In the genomic region with DNA sequence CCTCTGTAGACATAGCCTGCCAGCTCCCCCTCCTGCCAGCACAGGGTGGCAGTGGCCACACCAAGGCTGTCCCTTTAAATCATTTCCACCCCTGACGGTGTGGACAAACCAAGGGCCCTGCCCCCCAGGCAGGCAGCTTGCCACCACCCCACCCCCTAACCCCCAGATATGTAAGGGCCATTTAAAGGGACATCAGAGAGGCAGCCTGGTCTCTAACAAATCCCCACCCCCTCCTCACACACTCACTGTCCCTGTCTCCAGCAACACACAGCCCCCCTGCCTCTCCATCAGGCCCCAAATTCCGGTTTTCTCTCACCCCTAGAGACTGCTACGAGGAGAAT, we compare ENCODE assay signal across 8 mouse cellular contexts. TPM values are rescaled to one million over a fixed set of nuclear protein-coding genes. Genes with fewer than 3 reads are reported as not detected.
A peak's percentile ranks its signal among the peaks of the same experiment; 100 is the strongest.
DNase-seq lines count a peak whose midpoint lies in the region; ATAC-seq and TF ChIP-seq lines count a peak whose summit lies in the region.

No protein-coding gene starts in this region.

- no peak for ATAC-seq in intestine, postnatal 0 days
- ATAC-seq in liver, postnatal 0 days = peak; percentile 3; the same call in 1 of the 2 replicates
- ATAC-seq in CD4-positive, CD25-positive, alpha-beta regulatory T cell, adult 4 months = no peak

- no peaks in the 10 kb centered on the region; the same call in 1 of the 2 replicates for H3K36me3 ChIP-seq in intestine, postnatal 0 days (ENCODE audit: control insufficient read depth, insufficient read depth)
- H3K36me3 ChIP-seq in liver, postnatal 0 days (replicated peaks; ENCODE audit: insufficient read depth, low read length) = no peaks in the 10 kb centered on the region

- no peaks in the 10 kb centered on the region for H3K27me3 ChIP-seq in intestine, postnatal 0 days (replicated peaks; ENCODE audit: control insufficient read depth, insufficient read depth, low read length)
- no peaks in the 10 kb centered on the region for H3K27me3 ChIP-seq in liver, postnatal 0 days (ENCODE audit: insufficient read depth, low read length)

- DNase-seq in thymus, postnatal 36 days = peak; percentile 39 to 55
- DNase-seq in thymus, postnatal 0 days (ENCODE audit: low spot score) = no peak
- peak; percentile 85 to 92 for DNase-seq in cerebellum, postnatal 25 days
- peak; percentile 64 to 66 for DNase-seq in gastrocnemius, postnatal 36 days
- DNase-seq in liver, postnatal 0 days = peak; percentile 73
- peak; percentile 93 for DNase-seq in skeletal muscle tissue, adult 2 months (ENCODE audit: low read depth, low spot score)

- peak overlapping the region; percentile 60 for H3K9ac ChIP-seq in intestine, postnatal 0 days (ENCODE audit: low read depth, low read length)
- H3K9ac ChIP-seq in liver, postnatal 0 days (replicated peaks) = peak overlapping the region; percentile 72

- H3K4me2 ChIP-seq in intestine, postnatal 0 days (replicated peaks; ENCODE audit: low read depth) = peak overlapping the region; percentile 86
- H3K4me2 ChIP-seq in liver, postnatal 0 days (ENCODE audit: low read depth, low read length) = peak overlapping the region; percentile 93

- TF ChIP-seq EP300 in liver, postnatal 0 days (IDR thresholded peaks at IDR 0.05; ENCODE audit: low read depth) = no peak

- intact Hi-C loops in gastrocnemius, postnatal 36 days (cut with DNase I) = loop anchor here (10.0 kb wide), 2 partner anchors 320 to 580 kb away; a partner anchor contains a TSS

- 6% methylated on average over 3 of the region's 3 CpGs for WGBS in intestine, postnatal 0 days
- 11% methylated on average over 3 of the region's 3 CpGs for WGBS in liver, postnatal 0 days (ENCODE audit: insufficient replicate concordance)

- TF ChIP-seq CTCF in intestine, postnatal 0 days (IDR thresholded peaks at IDR 0.05; ENCODE audit: low read depth) = peak; percentile 42; the same call in 1 of the 2 replicates
- TF ChIP-seq CTCF in liver, postnatal 0 days (IDR thresholded peaks at IDR 0.05; ENCODE audit: low read depth) = 0 out of 2 replicates have a peak, but pooled peaks have one; percentile 24

- peak overlapping the region; percentile 47 for H3K4me3 ChIP-seq in intestine, postnatal 0 days (ENCODE audit: low read depth, low read length)
- peak overlapping the region; percentile 59 for H3K4me3 ChIP-seq in liver, postnatal 0 days (ENCODE audit: low read depth, low read length)

- H3K27ac ChIP-seq in intestine, postnatal 0 days (ENCODE audit: low read depth, low read length) = peak overlapping the region; percentile 93
- H3K27ac ChIP-seq in liver, postnatal 0 days (ENCODE audit: low read depth) = peak overlapping the region; percentile 96

- peaks cover 16% of the 10 kb centered on the region for H3K4me1 ChIP-seq in intestine, postnatal 0 days (replicated peaks; ENCODE audit: control insufficient read depth, insufficient read depth, low read length)
- H3K4me1 ChIP-seq in liver, postnatal 0 days (ENCODE audit: insufficient read depth) = peaks cover 76% of the 10 kb centered on the region

- H3K9me3 ChIP-seq in intestine, postnatal 0 days (ENCODE audit: control insufficient read depth) = no peaks in the 10 kb centered on the region
- H3K9me3 ChIP-seq in liver, postnatal 0 days (ENCODE audit: low read length) = no peaks in the 10 kb centered on the region

RNA-seq across cellular contexts. Expression of a gene that starts 1.8 kb away (rescaled TPM):
- 31.5 and 45.6 TPM in 2 replicates for polyA plus RNA-seq in thymus, postnatal 0 days (2015; fragmentation: Nextera tagmentation; extraction: Ambion mirVana)
- total RNA-seq in gastrocnemius, postnatal 36 days (2021) = 10 to 100 TPM; 23.0 to 27.2 TPM
- 18.2 and 23.6 TPM in 2 replicates for polyA plus RNA-seq in intestine, postnatal 0 days (2015; fragmentation: Nextera tagmentation; extraction: Ambion mirVana)
- polyA plus RNA-seq in liver, postnatal 0 days (2015; fragmentation: Nextera tagmentation; extraction: Ambion mirVana) = 7.4 and 8.2 TPM in 2 replicates
- 10 to 100 TPM; 30.7 to 32.6 TPM for polyA plus RNA-seq in CD4-positive, CD25-positive, alpha-beta regulatory T cell, adult 4 months (2017; shearing (Covaris generic))

RNA-seq across cellular contexts. Expression of a gene that starts 17.3 kb away (rescaled TPM):
- polyA plus RNA-seq in thymus, postnatal 0 days (2015; fragmentation: Nextera tagmentation; extraction: Ambion mirVana) = 10.4 and 12.9 TPM in 2 replicates
- total RNA-seq in gastrocnemius, postnatal 36 days (2021) = 1 to 10 TPM; 6.3 to 7.9 TPM
- 24.1 and 24.9 TPM in 2 replicates for polyA plus RNA-seq in intestine, postnatal 0 days (2015; fragmentation: Nextera tagmentation; extraction: Ambion mirVana)
- polyA plus RNA-seq in liver, postnatal 0 days (2015; fragmentation: Nextera tagmentation; extraction: Ambion mirVana) = 12.3 and 14.0 TPM in 2 replicates
- polyA plus RNA-seq in CD4-positive, CD25-positive, alpha-beta regulatory T cell, adult 4 months (2017; shearing (Covaris generic)) = 1 to 10 TPM; 1.1 to 1.2 TPM

RNA-seq across cellular contexts. Expression of a gene that starts 19.9 kb away (rescaled TPM):
- polyA plus RNA-seq in thymus, postnatal 0 days (2015; fragmentation: Nextera tagmentation; extraction: Ambion mirVana) = 25.9 and 28.3 TPM in 2 replicates
- total RNA-seq in gastrocnemius, postnatal 36 days (2021) = 10 to 100 TPM; 24.6 to 26.2 TPM
- polyA plus RNA-seq in intestine, postnatal 0 days (2015; fragmentation: Nextera tagmentation; extraction: Ambion mirVana) = 8.6 and 8.9 TPM in 2 replicates
- 4.7 and 5.4 TPM in 2 replicates for polyA plus RNA-seq in liver, postnatal 0 days (2015; fragmentation: Nextera tagmentation; extraction: Ambion mirVana)
- 10 to 100 TPM; 17.0 to 28.2 TPM for polyA plus RNA-seq in CD4-positive, CD25-positive, alpha-beta regulatory T cell, adult 4 months (2017; shearing (Covaris generic))

RNA-seq across cellular contexts. Expression of a gene that starts 20.0 kb away (rescaled TPM):
- 194 and 211 TPM in 2 replicates for polyA plus RNA-seq in thymus, postnatal 0 days (2015; fragmentation: Nextera tagmentation; extraction: Ambion mirVana)
- total RNA-seq in gastrocnemius, postnatal 36 days (2021) = 10 to 100 TPM; 58.8 to 67.0 TPM
- polyA plus RNA-seq in intestine, postnatal 0 days (2015; fragmentation: Nextera tagmentation; extraction: Ambion mirVana) = 159 and 164 TPM in 2 replicates
- polyA plus RNA-seq in liver, postnatal 0 days (2015; fragmentation: Nextera tagmentation; extraction: Ambion mirVana) = 83.7 and 83.9 TPM in 2 replicates
- 100 to 1,000 TPM in 1 of 2 experiments, 10 to 100 TPM in 1; 87.8 to 116 TPM for polyA plus RNA-seq in CD4-positive, CD25-positive, alpha-beta regulatory T cell, adult 4 months (2017; shearing (Covaris generic))

RNA-seq across cellular contexts. Expression of a gene that starts 46.1 kb away (rescaled TPM):
- 10.7 and 13.2 TPM in 2 replicates for polyA plus RNA-seq in thymus, postnatal 0 days (2015; fragmentation: Nextera tagmentation; extraction: Ambion mirVana)
- 10 to 100 TPM in 1 of 2 experiments, 1 to 10 TPM in 1; 7.6 to 11.2 TPM for total RNA-seq in gastrocnemius, postnatal 36 days (2021)
- polyA plus RNA-seq in intestine, postnatal 0 days (2015; fragmentation: Nextera tagmentation; extraction: Ambion mirVana) = 19.4 and 24.8 TPM in 2 replicates
- 7.8 and 8.7 TPM in 2 replicates for polyA plus RNA-seq in liver, postnatal 0 days (2015; fragmentation: Nextera tagmentation; extraction: Ambion mirVana)
- polyA plus RNA-seq in CD4-positive, CD25-positive, alpha-beta regulatory T cell, adult 4 months (2017; shearing (Covaris generic)) = 10 to 100 TPM; 71.8 to 80.8 TPM
